Mouse (Mus musculus) left cerebral cortex, adult 8-10 months (tissue): ENCODE results near the gene Tpbg. TPM values are rescaled to one million over a fixed set of nuclear protein-coding genes. Genes with fewer than 3 reads are reported as not detected.

ENCODE experiments used
- total RNA-seq, 4 experiments: library from RNA; stranded (reverse); gene quantifications; 2 replicates each; pipeline ENCODE4 v1.2.4; 2022

The Tpbg gene
- total RNA-seq, 4 experiments from 2014 or later = 17.4 to 21.9 (median 18.0) TPM

Other genes with a start within 250 kb of the Tpbg start
- gene Ibtk, start 93.0 kb upstream of the Tpbg start, total RNA-seq = 10 to 100 TPM; 22.1 to 27.3 (median 25.9) TPM